Mouse (Mus musculus) retina, postnatal 7 days (tissue): ENCODE data around the gene Abtb1.

Experiments used
- DNase-seq: peaks from one replicate; pipeline ENCODE4 v3.0.0-alpha.2; 2012; ENCODE audit warnings: low read depth, low spot score

Gene Abtb1

GRCm38 (mm10) chr6:88803957-88804695, 37.7 kb downstream of the Abtb1 start:
- no peak for DNase-seq

- no peak for DNase-seq
These were observed 38.7 kb downstream of the Abtb1 start for GRCm38 (mm10) chr6:88803051-88803450.

GRCm38 (mm10) chr6:88800735-88801134, 41.0 kb downstream of the Abtb1 start:
- no peak for DNase-seq

- DNase-seq: no peak
These were observed 41.6 kb downstream of the Abtb1 start for GRCm38 (mm10) chr6:88800191-88800590.

GRCm38 (mm10) chr6:88794561-88794971, 47.2 kb downstream of the Abtb1 start:
- DNase-seq: no peak

GRCm38 (mm10) chr6:88793872-88794271, 47.9 kb downstream of the Abtb1 start:
- no peak for DNase-seq

GRCm38 (mm10) chr6:88793243-88793642, 48.5 kb downstream of the Abtb1 start:
- peak; percentile 16 for DNase-seq

GRCm38 (mm10) chr6:88792147-88792691, 49.6 kb downstream of the Abtb1 start:
- no peak for DNase-seq

GRCm38 (mm10) chr6:88791299-88791698, 50.5 kb downstream of the Abtb1 start:
- no peak for DNase-seq

GRCm38 (mm10) chr6:88788219-88788618, 53.6 kb downstream of the Abtb1 start:
- DNase-seq: no peak

GRCm38 (mm10) chr6:88787496-88787895, 54.3 kb downstream of the Abtb1 start:
- no peak for DNase-seq

- DNase-seq: no peak
These were observed 54.9 kb downstream of the Abtb1 start for GRCm38 (mm10) chr6:88786732-88787445.
